Mouse (Mus musculus) bone marrow macrophage, adult 2 months (primary cell): ENCODE measurements around the gene Rab27a. TPM values are rescaled to one million over a fixed set of nuclear protein-coding genes. Genes with fewer than 3 reads are reported as not detected.
A peak's percentile ranks its signal among the peaks of the same experiment; 100 is the strongest.
"Not testable (repeated sequence)": the region's sequence is repeated elsewhere in the genome, so short reads cannot be mapped to it uniquely, and the experiment has no call there.

ENCODE experiments used
- H3K27ac ChIP-seq: 2 replicates; pipeline ENCODE4 v1.5.1; 2012; ENCODE audit warnings: low read depth, low read length; ENCODE audit not compliant: insufficient read depth
- H3K4me1 ChIP-seq: 2 replicates; pipeline ENCODE4 v1.6.1; 2012; ENCODE audit warnings: low read length; ENCODE audit not compliant: control insufficient read depth, insufficient read depth
- H3K4me3 ChIP-seq: 2 replicates; pipeline ENCODE4 v1.5.1; 2012; ENCODE audit warnings: mild to moderate bottlenecking, low read length, moderate library complexity; ENCODE audit not compliant: insufficient read depth
- CTCF ChIP-seq: IDR thresholded peaks from 2 replicates; pipeline ENCODE4 v1.5.1; 2012; ENCODE audit warnings: low read depth, mild to moderate bottlenecking, low read length, moderate library complexity
- POLR2A ChIP-seq: IDR thresholded peaks from 2 replicates; pipeline ENCODE4 v1.6.1; 2012; ENCODE audit warnings: mild to moderate bottlenecking, low read depth, low read length, borderline replicate concordance
- polyA plus RNA-seq: library from polyadenylated mRNA; stranded (reverse); fragments of >200 nt; gene quantifications from 2 replicates; pipeline ENCODE4 v1.2.4, GENCODE M21; 2012; ENCODE audit not compliant: missing spikeins, insufficient read depth, insufficient read length

Gene Rab27a
- polyA plus RNA-seq, 1 experiment: 3.0 TPM

- Histone ChIP-seq H3K4me3 (no peak overlapping the region), H3K27ac (no peak overlapping the region), H3K4me1 (peaks cover 5% of the 10 kb centered on the region)
- TF ChIP-seq POLR2A: no peak
- no peak for TF ChIP-seq CTCF
These were observed 22.4 kb downstream of the Rab27a start for GRCm38 (mm10) chr9:73067086-73067485.

- Histone ChIP-seq H3K4me3 (no peak overlapping the region), H3K27ac (no peak overlapping the region), H3K4me1 (peaks cover 5% of the 10 kb centered on the region)
- no peak for TF ChIP-seq CTCF
- no peak for TF ChIP-seq POLR2A
These were observed 23.6 kb downstream of the Rab27a start for GRCm38 (mm10) chr9:73068230-73068679.

- TF ChIP-seq POLR2A: no peak
- TF ChIP-seq CTCF: no peak
- H3K4me1 ChIP-seq: peaks cover 5% of the 10 kb centered on the region
- no peak overlapping the region for H3K4me3 ChIP-seq
- no peak overlapping the region for H3K27ac ChIP-seq
These were observed 24.0 kb downstream of the Rab27a start for GRCm38 (mm10) chr9:73068688-73069087.

- H3K4me3 ChIP-seq: no peak overlapping the region
- peaks cover 5% of the 10 kb centered on the region for H3K4me1 ChIP-seq
- H3K27ac ChIP-seq: no peak overlapping the region
- TF ChIP-seq POLR2A (no peak), CTCF (0 out of 2 replicates have a peak, but pooled peaks have one; percentile 21)
These were observed 26.5 kb downstream of the Rab27a start for GRCm38 (mm10) chr9:73070971-73071659.

- TF ChIP-seq POLR2A (no peak), CTCF (no peak)
- Histone ChIP-seq H3K27ac (no peak overlapping the region), H3K4me3 (no peak overlapping the region), H3K4me1 (peaks cover 5% of the 10 kb centered on the region)
These were observed 27.8 kb downstream of the Rab27a start for GRCm38 (mm10) chr9:73072426-73072825.

- peaks cover 5% of the 10 kb centered on the region for H3K4me1 ChIP-seq
- H3K27ac ChIP-seq: no peak overlapping the region
- TF ChIP-seq CTCF (no peak), POLR2A (no peak)
- no peak overlapping the region for H3K4me3 ChIP-seq
These were observed 28.5 kb downstream of the Rab27a start for GRCm38 (mm10) chr9:73073169-73073568.

GRCm38 (mm10) chr9:73079349-73079748, 34.7 kb downstream of the Rab27a start:
- H3K27ac ChIP-seq, H3K4me3 ChIP-seq, H3K4me1 ChIP-seq: not testable (repeated sequence)

- Histone ChIP-seq H3K4me1 (no peaks in the 10 kb centered on the region), H3K27ac (no peak overlapping the region), H3K4me3 (no peak overlapping the region)
- TF ChIP-seq POLR2A: no peak
These were observed 35.2 kb downstream of the Rab27a start for GRCm38 (mm10) chr9:73079801-73080325.

- no peak overlapping the region for H3K4me3 ChIP-seq
- peaks cover 17% of the 10 kb centered on the region for H3K4me1 ChIP-seq
- TF ChIP-seq CTCF (no peak), POLR2A (no peak)
- no peak overlapping the region for H3K27ac ChIP-seq
These were observed 37.8 kb downstream of the Rab27a start for GRCm38 (mm10) chr9:73082291-73083000.

- peaks cover 18% of the 10 kb centered on the region for H3K4me1 ChIP-seq
- TF ChIP-seq CTCF: no peak
- no peak for TF ChIP-seq POLR2A
- no peak overlapping the region for H3K27ac ChIP-seq
- H3K4me3 ChIP-seq: no peak overlapping the region
These were observed 39.3 kb downstream of the Rab27a start for GRCm38 (mm10) chr9:73083956-73084355.
